Mouse (Mus musculus) midbrain, embryonic 13.5 days (tissue): ENCODE measurements around the gene Itga8. TPM values are rescaled to one million over a fixed set of nuclear protein-coding genes. Genes with fewer than 3 reads are reported as not detected.

Experiments
- ATAC-seq: fragments of 200-750 bp; cut with Nextera tagmentation; 2 replicates; pipeline ENCODE4 v1.8.0; 2017; ENCODE audit warnings: mild to moderate bottlenecking, moderate TSS enrichment, moderate library complexity
- H3K27ac ChIP-seq: fragments of 300-500 bp; sonication (generic); 2 replicates; pipeline ENCODE4 v1.5.1; 2015; ENCODE audit warnings: inconsistent platforms, mild to moderate bottlenecking, moderate library complexity
- H3K27me3 ChIP-seq: fragments of 300-500 bp; sonication (generic); 2 replicates; pipeline ENCODE4 v1.6.1; 2015; ENCODE audit warnings: mild to moderate bottlenecking, inconsistent platforms
- H3K36me3 ChIP-seq: fragments of 300-500 bp; sonication (generic); 2 replicates; pipeline ENCODE4 v1.6.1; 2015; ENCODE audit warnings: mild to moderate bottlenecking, inconsistent platforms
- H3K4me1 ChIP-seq: fragments of 300-500 bp; sonication (generic); replicated peaks from 2 replicates; pipeline ENCODE4 v1.6.1; 2015; ENCODE audit warnings: inconsistent platforms
- H3K4me2 ChIP-seq: fragments of 300-500 bp; sonication (generic); replicated peaks from 2 replicates; pipeline ENCODE4 v1.6.1; 2015; ENCODE audit warnings: moderate library complexity, mild to moderate bottlenecking, inconsistent platforms
- H3K4me3 ChIP-seq: fragments of 300-500 bp; sonication (generic); replicated peaks from 2 replicates; pipeline ENCODE4 v1.5.1; 2015; ENCODE audit warnings: mild to moderate bottlenecking, inconsistent platforms
- H3K9ac ChIP-seq: fragments of 300-500 bp; sonication (generic); replicated peaks from 2 replicates; pipeline ENCODE4 v1.6.1; 2015; ENCODE audit warnings: mild to moderate bottlenecking, inconsistent platforms
- H3K9me3 ChIP-seq: fragments of 300-500 bp; sonication (generic); 2 replicates; pipeline ENCODE4 v1.6.1; 2016; ENCODE audit warnings: mild to moderate bottlenecking, inconsistent platforms
- WGBS: fragments of 180-500 bp; shearing (Covaris S2); methylation state at CpG from one replicate; pipeline ENCODE4 v1.1.7; 2015; 5-methylcytosine and 5-hydroxymethylcytosine counted together
- polyA plus RNA-seq: library from polyadenylated mRNA; unstranded; fragments of >200 nt; fragmentation: Nextera tagmentation; extraction: Ambion mirVana; gene quantifications from 2 replicates; pipeline ENCODE4 v1.2.1, GENCODE M21; 2015

Itga8 gene
- polyA plus RNA-seq, 1 experiment from 2014 or later, result 1.7 TPM

DNA sequence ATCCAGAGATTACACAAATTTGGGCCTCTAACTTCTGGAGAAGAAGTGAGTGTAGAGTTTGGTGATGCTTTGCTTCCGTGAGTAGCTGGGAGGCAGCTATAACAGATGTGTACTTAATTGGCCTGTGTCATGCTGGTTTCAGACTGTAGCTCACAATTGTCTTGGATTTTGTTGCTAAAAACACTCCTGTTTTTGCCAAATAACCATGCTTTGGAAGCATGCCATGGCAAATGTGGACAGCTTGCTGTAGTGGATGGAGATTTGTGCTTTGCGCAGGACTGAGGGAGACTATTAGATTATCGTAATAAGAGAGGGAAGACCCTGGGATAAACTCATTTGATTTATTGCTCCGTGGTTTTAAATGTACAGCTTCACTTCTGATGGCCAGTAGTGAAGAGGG lies 16.3 kb upstream of the Itga8 start:
- H3K4me3 ChIP-seq, result no peak overlapping the region
- no peak overlapping the region for H3K9ac ChIP-seq
- H3K27me3 ChIP-seq, result no peaks in the 10 kb centered on the region
- H3K4me1 ChIP-seq, result 0 out of 2 replicates have a peak, but pooled peaks cover 4% of the 10 kb centered on the region
- H3K36me3 ChIP-seq, result no peaks in the 10 kb centered on the region
- H3K4me2 ChIP-seq, result no peak overlapping the region
- H3K9me3 ChIP-seq, result no peaks in the 10 kb centered on the region
- no peak overlapping the region for H3K27ac ChIP-seq
- ATAC-seq, result no peak
- 91% methylated on average over 4 of the region's 4 CpGs for WGBS

DNA sequence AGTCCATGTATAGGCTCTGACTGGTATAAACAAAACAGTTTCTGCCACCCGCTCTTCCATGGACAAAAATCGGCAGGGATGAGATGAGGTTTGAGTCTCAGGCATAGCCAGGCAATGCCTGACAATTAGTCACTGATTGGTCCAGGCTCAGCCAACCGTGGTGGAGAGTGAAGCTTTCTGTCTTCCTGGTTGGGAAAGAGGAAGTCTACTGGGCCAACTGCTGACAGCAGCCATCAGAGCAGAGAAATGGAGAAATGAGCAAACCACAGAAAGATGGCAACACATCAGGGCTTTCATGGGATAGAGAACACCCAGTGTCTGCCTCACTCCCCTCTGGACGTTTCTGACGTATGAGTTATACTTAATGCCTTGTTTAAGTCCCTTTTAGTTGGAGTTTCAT lies 15.6 kb upstream of the Itga8 start:
- H3K36me3 ChIP-seq, result no peaks in the 10 kb centered on the region
- H3K4me1 ChIP-seq, result 0 out of 2 replicates have a peak, but pooled peaks cover 4% of the 10 kb centered on the region
- no peak overlapping the region for H3K4me2 ChIP-seq
- H3K27me3 ChIP-seq, result no peaks in the 10 kb centered on the region
- H3K9ac ChIP-seq, result no peak overlapping the region
- WGBS, result 87% methylated on average over 5 of the region's 5 CpGs
- H3K4me3 ChIP-seq, result no peak overlapping the region
- H3K27ac ChIP-seq, result no peak overlapping the region
- no peak for ATAC-seq
- H3K9me3 ChIP-seq, result no peaks in the 10 kb centered on the region

DNA sequence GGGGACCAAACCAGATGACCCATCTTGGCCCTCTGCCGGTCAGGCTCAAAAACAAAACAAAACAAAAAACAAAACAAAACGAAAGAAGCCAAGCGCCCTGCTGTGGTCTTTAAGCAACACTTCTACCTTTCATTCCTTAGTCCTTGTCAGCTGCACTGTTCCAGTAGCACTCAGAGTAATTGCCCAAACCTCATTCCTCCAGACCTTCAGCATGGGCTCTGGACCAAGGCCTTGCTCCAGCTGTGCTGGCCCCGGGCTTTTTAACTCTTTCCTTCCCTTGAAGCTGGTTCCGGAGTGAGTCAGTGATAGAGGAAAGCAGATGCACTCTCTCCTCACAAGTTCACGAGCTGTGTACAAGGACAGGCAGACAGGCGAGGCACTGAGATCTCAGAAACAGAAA lies 14.6 kb upstream of the Itga8 start:
- no peaks in the 10 kb centered on the region for H3K27me3 ChIP-seq

DNA sequence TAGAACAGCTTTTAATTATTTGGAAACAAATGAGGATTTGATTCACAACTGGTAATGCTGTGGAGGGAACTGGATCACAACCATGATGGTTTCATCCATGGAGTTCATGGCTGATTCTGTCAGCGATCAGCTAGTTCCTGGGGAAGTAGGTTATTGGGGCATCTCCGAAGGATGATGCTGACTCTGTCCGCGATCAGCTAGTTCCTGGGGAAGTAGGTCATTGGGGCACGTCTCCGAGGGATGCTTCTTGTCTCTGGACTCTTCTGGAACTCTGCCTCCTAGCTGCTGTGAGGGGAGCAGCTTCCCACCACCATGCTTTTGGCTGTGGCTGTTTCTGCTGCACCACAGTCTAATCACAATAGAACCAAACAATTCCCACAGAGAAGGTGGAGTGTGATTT lies 12.3 kb upstream of the Itga8 start:
- Histone ChIP-seq H3K27ac (no peak overlapping the region), H3K36me3 (no peaks in the 10 kb centered on the region), H3K9ac (no peak overlapping the region), H3K9me3 (no peaks in the 10 kb centered on the region), H3K4me3 (no peak overlapping the region), H3K27me3 (no peaks in the 10 kb centered on the region), H3K4me2 (no peak overlapping the region), H3K4me1 (0 out of 2 replicates have a peak, but pooled peaks cover 4% of the 10 kb centered on the region)
- 74% methylated on average over 6 of the region's 6 CpGs for WGBS
- ATAC-seq, result no peak

More for the DNA sequence above, 14.6 kb upstream of the Itga8 start:
- 32% methylated on average over 7 of the region's 7 CpGs for WGBS
- no peak overlapping the region for H3K4me3 ChIP-seq
- H3K9ac ChIP-seq, result no peak overlapping the region
- no peaks in the 10 kb centered on the region for H3K9me3 ChIP-seq
- 0 out of 2 replicates have a peak, but pooled peaks cover 4% of the 10 kb centered on the region for H3K4me1 ChIP-seq
- H3K27ac ChIP-seq, result no peak overlapping the region
- ATAC-seq, result peak; percentile 30; the same call in 1 of the 2 replicates
- no peaks in the 10 kb centered on the region for H3K36me3 ChIP-seq
- H3K4me2 ChIP-seq, result no peak overlapping the region

DNA sequence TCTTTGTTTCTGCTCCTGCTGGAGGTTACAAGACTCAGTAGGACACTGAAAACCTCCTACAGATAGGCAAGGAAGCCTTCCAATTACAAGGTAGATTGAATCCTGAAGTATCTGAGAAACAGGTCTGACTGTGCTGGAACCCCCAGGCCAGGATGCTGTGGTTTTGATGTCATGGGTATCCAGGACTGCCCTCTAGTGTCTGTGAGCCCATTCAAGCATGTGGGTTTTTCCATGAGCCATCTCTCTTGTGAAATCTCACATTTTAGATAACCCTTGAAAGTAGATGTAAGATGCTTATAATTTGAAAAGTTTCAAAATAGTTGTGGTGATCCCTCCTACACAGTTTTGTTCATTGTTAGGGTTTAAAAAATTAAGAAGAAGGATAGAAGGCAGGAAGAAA lies 6.7 kb upstream of the Itga8 start:
- Histone ChIP-seq H3K36me3 (no peaks in the 10 kb centered on the region), H3K4me1 (0 out of 2 replicates have a peak, but pooled peaks cover 5% of the 10 kb centered on the region), H3K27ac (no peak overlapping the region), H3K9me3 (no peaks in the 10 kb centered on the region), H3K4me2 (no peak overlapping the region), H3K9ac (no peak overlapping the region), H3K27me3 (no peaks in the 10 kb centered on the region), H3K4me3 (no peak overlapping the region)
- no peak for ATAC-seq

DNA sequence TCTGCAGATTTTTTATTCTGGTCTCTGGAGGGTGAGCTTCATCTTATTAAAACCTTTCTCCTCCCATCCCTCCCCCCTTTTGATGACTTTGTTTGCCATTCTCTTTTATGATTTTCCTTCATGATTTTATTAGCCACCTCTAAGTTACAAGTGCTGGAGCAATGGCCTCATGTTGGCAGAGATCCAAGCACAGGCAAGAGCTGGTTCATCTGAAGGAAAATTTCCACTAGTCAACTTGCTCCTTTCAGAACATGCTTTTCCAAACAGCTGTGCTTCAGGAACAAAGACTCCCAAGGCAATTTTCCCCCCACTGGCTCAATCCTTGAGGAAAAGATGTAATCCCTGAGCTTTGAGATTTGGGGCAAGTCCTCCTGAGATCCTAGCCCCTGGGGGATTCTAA lies 5.6 kb upstream of the Itga8 start:
- Histone ChIP-seq H3K4me1 (0 out of 2 replicates have a peak, but pooled peaks cover 5% of the 10 kb centered on the region), H3K9ac (no peak overlapping the region), H3K9me3 (no peaks in the 10 kb centered on the region), H3K36me3 (no peaks in the 10 kb centered on the region), H3K4me3 (no peak overlapping the region), H3K27me3 (0 out of 2 replicates have a peak, but pooled peaks cover 2% of the 10 kb centered on the region), H3K27ac (no peak overlapping the region), H3K4me2 (no peak overlapping the region)
- ATAC-seq, result no peak

DNA sequence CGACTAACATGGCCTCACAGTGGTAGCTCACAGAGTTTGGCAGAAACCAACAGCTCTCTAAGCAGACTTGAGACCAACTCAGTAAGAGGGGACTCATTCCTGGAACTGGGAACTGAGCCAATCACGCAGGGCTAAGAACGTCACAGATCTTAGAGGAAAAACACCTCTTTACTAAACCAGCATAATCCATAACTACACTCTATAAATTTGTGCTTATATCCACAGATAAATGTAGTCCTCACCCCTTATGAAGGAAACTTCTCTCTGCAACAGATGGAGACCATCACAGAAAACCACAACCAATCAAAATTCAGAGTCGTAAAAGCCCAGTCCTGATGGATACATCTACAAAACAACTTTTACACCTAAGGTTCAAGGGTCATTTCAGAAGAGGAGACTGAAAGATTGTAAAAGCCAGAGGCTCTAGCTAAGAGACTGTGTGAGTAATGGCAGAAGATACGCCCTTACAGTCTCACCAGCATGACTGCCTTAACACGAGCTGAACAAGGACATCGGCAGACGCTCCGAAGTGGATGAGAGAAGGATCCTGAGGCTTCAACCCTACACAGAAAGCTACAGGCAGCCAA lies 3.4 kb upstream of the Itga8 start:
- WGBS, result 91% methylated on average over 9 of the region's 9 CpGs

DNA sequence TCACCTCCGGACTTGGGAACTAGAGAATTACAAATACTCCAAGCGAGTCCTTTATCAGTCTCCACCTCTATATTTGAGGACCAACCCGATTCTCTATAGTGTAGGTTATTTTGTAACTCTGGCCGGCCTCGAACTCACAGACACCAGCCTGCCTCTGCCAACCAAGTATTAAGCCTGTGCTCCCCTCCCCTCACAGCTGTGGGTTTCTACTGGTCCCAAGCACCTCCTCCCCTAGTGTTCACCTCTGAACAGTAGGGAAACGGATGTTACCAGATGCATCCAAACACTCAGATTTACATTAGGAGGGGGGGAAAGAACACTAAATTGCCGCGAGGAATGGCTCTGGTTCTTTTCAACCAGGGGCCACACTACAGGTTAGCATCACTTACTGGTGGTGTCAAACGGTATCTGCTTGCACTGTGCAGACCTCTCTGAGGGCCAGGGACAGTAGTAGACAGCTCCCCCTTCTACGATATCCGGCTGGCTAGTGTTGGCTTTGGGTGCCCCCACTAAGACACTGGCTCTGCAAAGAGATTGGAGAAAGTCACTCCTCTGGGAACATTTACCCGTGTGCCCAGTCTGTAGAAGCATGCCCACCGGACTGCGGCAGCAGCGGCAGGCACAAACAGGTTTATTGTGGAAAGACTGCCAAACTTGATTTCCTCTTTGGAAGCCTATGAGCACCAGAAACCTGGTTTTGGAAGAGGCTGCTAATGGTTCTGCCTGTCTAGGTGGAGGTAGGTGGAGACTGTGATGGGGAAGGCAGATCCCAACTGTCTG lies 1.1 kb downstream of the Itga8 start:
- Histone ChIP-seq H3K27ac (no peak overlapping the region), H3K4me2 (peak overlapping the region; percentile 92), H3K36me3 (no peaks in the 10 kb centered on the region), H3K4me1 (peaks cover 6% of the 10 kb centered on the region), H3K9ac (no peak overlapping the region), H3K4me3 (peak overlapping the region; percentile 70), H3K9me3 (no peaks in the 10 kb centered on the region), H3K27me3 (peaks cover 17% of the 10 kb centered on the region)
- 78% methylated on average over 15 of the region's 15 CpGs for WGBS
- ATAC-seq, result no peak

More for the DNA sequence above, 3.4 kb upstream of the Itga8 start:
- peaks cover 11% of the 10 kb centered on the region for H3K4me1 ChIP-seq
- H3K9ac ChIP-seq, result no peak overlapping the region
- H3K4me2 ChIP-seq, result no peak overlapping the region
- no peak overlapping the region for H3K27ac ChIP-seq
- no peak overlapping the region for H3K4me3 ChIP-seq
- peaks cover 17% of the 10 kb centered on the region for H3K27me3 ChIP-seq
- H3K36me3 ChIP-seq, result no peaks in the 10 kb centered on the region
- no peak for ATAC-seq
- H3K9me3 ChIP-seq, result no peaks in the 10 kb centered on the region

DNA sequence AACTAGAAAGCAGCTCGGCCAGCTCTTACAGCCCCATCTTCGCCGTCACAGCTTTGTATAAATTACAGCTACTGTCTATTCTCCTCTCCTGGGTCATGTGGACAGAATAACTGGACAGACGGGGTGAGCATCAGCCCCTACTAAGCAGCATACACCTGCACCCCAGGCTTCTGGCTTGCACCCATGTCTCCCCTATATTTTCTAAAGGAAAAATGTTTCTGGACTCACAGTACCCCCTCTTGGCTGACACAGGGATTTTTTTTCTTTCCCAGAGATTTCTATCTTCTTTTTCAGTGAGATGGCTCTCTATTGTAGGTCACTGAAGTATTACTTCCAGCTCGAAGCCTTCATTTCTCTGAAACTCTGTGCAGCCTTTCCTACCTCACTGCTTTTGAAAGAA lies 4.4 kb downstream of the Itga8 start:
- WGBS, result 83% methylated on average over 5 of the region's 5 CpGs
- ATAC-seq, result no peak
- no peak overlapping the region for H3K9ac ChIP-seq
- H3K36me3 ChIP-seq, result no peaks in the 10 kb centered on the region
- H3K9me3 ChIP-seq, result no peaks in the 10 kb centered on the region
- H3K27me3 ChIP-seq, result peaks cover 15% of the 10 kb centered on the region
- no peak overlapping the region for H3K27ac ChIP-seq
- no peak overlapping the region for H3K4me3 ChIP-seq
- peaks cover 6% of the 10 kb centered on the region for H3K4me1 ChIP-seq
- no peak overlapping the region for H3K4me2 ChIP-seq

DNA sequence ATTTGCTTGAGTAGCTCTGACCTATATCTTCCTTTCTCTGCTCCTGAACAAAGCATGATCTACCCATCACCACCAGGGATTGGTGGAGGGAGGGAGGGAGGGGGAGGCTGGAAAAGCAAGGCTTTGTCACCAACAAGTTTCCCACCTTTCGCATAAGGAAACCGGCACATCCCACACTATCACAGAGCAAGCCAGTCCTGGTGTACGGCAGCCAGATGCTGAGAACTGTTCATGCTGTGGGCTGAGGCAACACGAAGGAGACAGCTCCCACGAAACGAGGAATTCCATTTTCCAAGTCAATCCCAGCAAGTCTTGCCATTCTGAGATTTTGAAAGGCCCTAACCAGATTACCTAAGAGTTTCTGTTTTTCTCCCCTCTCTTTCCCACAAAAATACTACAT lies 6.6 kb downstream of the Itga8 start:
- WGBS, result 88% methylated on average over 6 of the region's 6 CpGs
- H3K9me3 ChIP-seq, result no peaks in the 10 kb centered on the region

DNA sequence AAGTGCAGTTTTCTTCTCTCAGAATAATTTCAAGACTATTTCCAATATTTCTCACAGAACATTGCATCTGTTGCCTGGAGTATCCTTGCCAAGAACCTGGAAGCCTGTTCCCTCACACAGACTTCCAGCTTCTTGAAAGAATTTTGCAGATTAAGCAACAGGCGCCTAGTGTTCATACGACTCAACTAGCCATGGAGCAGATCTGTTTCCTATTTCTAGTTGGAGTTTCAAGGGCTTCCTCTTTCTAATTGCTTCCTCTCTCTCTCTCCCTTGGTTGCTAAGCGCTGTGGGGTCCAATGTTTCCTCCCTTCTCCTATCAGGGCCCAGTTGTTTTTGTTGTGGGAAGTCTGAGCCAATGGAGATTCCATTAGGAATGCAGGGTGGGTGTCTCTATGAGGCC lies 7.7 kb downstream of the Itga8 start:
- no peak overlapping the region for H3K27ac ChIP-seq
- WGBS, result 82% methylated on average over 3 of the region's 3 CpGs

More for the DNA sequence above, 6.6 kb downstream of the Itga8 start:
- no peak for ATAC-seq
- H3K36me3 ChIP-seq, result no peaks in the 10 kb centered on the region
- H3K4me1 ChIP-seq, result no peaks in the 10 kb centered on the region
- no peaks in the 10 kb centered on the region; the same call in 1 of the 2 replicates for H3K27me3 ChIP-seq
- H3K4me2 ChIP-seq, result no peak overlapping the region
- H3K27ac ChIP-seq, result no peak overlapping the region
- no peak overlapping the region for H3K4me3 ChIP-seq
- no peak overlapping the region for H3K9ac ChIP-seq

DNA sequence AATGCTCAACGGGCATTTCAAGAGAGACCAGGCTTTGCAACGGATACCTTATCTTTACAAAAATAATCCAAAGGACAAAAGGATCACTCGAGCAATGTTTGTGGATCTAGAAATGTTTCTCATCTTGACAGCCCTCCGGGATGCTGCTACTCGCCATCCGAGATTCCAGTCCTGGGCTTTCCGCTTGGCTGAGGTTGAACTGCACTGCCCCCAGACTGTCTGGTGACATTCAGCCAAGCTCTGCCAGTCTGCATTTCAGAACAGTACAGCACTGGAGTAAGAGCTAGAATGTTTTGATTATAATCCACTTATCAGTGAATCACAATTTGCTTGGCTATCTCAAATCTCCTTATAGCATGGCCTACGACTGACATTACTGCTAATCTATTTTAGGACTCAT lies 8.3 kb downstream of the Itga8 start:
- Histone ChIP-seq H3K4me2 (no peak overlapping the region), H3K9ac (no peak overlapping the region), H3K27ac (no peak overlapping the region), H3K36me3 (no peaks in the 10 kb centered on the region), H3K4me3 (no peak overlapping the region), H3K27me3 (no peaks in the 10 kb centered on the region), H3K9me3 (no peaks in the 10 kb centered on the region), H3K4me1 (no peaks in the 10 kb centered on the region)
- 61% methylated on average over 8 of the region's 8 CpGs for WGBS
- ATAC-seq, result no peak

More for the DNA sequence above, 7.7 kb downstream of the Itga8 start:
- H3K4me2 ChIP-seq, result no peak overlapping the region
- no peak overlapping the region for H3K9ac ChIP-seq
- no peaks in the 10 kb centered on the region for H3K9me3 ChIP-seq
- ATAC-seq, result no peak
- no peak overlapping the region for H3K4me3 ChIP-seq
- H3K27me3 ChIP-seq, result no peaks in the 10 kb centered on the region
- no peaks in the 10 kb centered on the region for H3K4me1 ChIP-seq
- H3K36me3 ChIP-seq, result no peaks in the 10 kb centered on the region
